Mouse (Mus musculus): ENCODE data around the gene Cdkl1. TPM values are rescaled to one million over a fixed set of nuclear protein-coding genes. Genes with fewer than 3 reads are reported as not detected.

Cdkl1 gene
- polyA plus RNA-seq, 1 experiment from 2014 or later, result 0.92 TPM

GRCm38 (mm10) chr12:69776607-69777340 lies 14.3 kb downstream of the Cdkl1 start:
- Histone ChIP-seq H3K9me3 (ENCODE audit: control insufficient read depth, low read length) (no peaks in the 10 kb centered on the region), H3K27ac (ENCODE audit: low read depth) (no peak overlapping the region), H3K4me1 (replicated peaks; ENCODE audit: control insufficient read depth, insufficient read depth, low read length) (0 out of 2 replicates have a peak, but pooled peaks cover 5% of the 10 kb centered on the region), H3K4me2 (ENCODE audit: low read length) (no peak overlapping the region), H3K27me3 (replicated peaks; ENCODE audit: control insufficient read depth, insufficient read depth, low read length) (no peaks in the 10 kb centered on the region), H3K9ac (ENCODE audit: low read length) (no peak overlapping the region), H3K36me3 (ENCODE audit: control insufficient read depth, insufficient read depth, low read length) (no peaks in the 10 kb centered on the region), H3K4me3 (ENCODE audit: low read depth, low read length) (no peak overlapping the region)
- 54% methylated on average over 11 of the region's 11 CpGs for WGBS
- no peak for ATAC-seq (replicated peaks; ENCODE audit: low FRiP score, low TSS enrichment, low read depth)
- DNase-seq (ENCODE audit: low spot score), result no peak

GRCm38 (mm10) chr12:69768841-69769240 lies 22.2 kb downstream of the Cdkl1 start:
- Histone ChIP-seq H3K4me2 (ENCODE audit: low read length) (no peak overlapping the region), H3K9me3 (ENCODE audit: control insufficient read depth, low read length) (no peaks in the 10 kb centered on the region), H3K4me3 (ENCODE audit: low read depth, low read length) (no peak overlapping the region), H3K27me3 (replicated peaks; ENCODE audit: control insufficient read depth, insufficient read depth, low read length) (no peaks in the 10 kb centered on the region), H3K9ac (ENCODE audit: low read length) (no peak overlapping the region), H3K36me3 (ENCODE audit: control insufficient read depth, insufficient read depth, low read length) (no peaks in the 10 kb centered on the region), H3K4me1 (replicated peaks; ENCODE audit: control insufficient read depth, insufficient read depth, low read length) (no peaks in the 10 kb centered on the region; the same call in 1 of the 2 replicates), H3K27ac (ENCODE audit: low read depth) (no peak overlapping the region)
- DNase-seq (ENCODE audit: low spot score), result no peak
- ATAC-seq (replicated peaks; ENCODE audit: low FRiP score, low TSS enrichment, low read depth), result no peak
- WGBS, result 72% methylated on average over 2 of the region's 2 CpGs

- WGBS, result 56% methylated on average over 9 of the region's 9 CpGs
- Histone ChIP-seq H3K27me3 (replicated peaks; ENCODE audit: control insufficient read depth, insufficient read depth, low read length) (no peaks in the 10 kb centered on the region), H3K9me3 (ENCODE audit: control insufficient read depth, low read length) (no peaks in the 10 kb centered on the region), H3K4me3 (ENCODE audit: low read depth, low read length) (no peak overlapping the region), H3K36me3 (ENCODE audit: control insufficient read depth, insufficient read depth, low read length) (no peaks in the 10 kb centered on the region), H3K9ac (ENCODE audit: low read length) (no peak overlapping the region), H3K27ac (ENCODE audit: low read depth) (no peak overlapping the region), H3K4me2 (ENCODE audit: low read length) (no peak overlapping the region), H3K4me1 (replicated peaks; ENCODE audit: control insufficient read depth, insufficient read depth, low read length) (no peaks in the 10 kb centered on the region; the same call in 1 of the 2 replicates)
- DNase-seq (ENCODE audit: low spot score), result no peak
- no peak for ATAC-seq (replicated peaks; ENCODE audit: low FRiP score, low TSS enrichment, low read depth)
These were observed 23.4 kb downstream of the Cdkl1 start for GRCm38 (mm10) chr12:69767476-69768258.

GRCm38 (mm10) chr12:69766185-69766904 lies 24.7 kb downstream of the Cdkl1 start:
- Histone ChIP-seq H3K27ac (ENCODE audit: low read depth) (no peak overlapping the region), H3K9ac (ENCODE audit: low read length) (no peak overlapping the region), H3K4me3 (ENCODE audit: low read depth, low read length) (no peak overlapping the region), H3K4me2 (ENCODE audit: low read length) (no peak overlapping the region), H3K27me3 (replicated peaks; ENCODE audit: control insufficient read depth, insufficient read depth, low read length) (no peaks in the 10 kb centered on the region), H3K36me3 (ENCODE audit: control insufficient read depth, insufficient read depth, low read length) (no peaks in the 10 kb centered on the region), H3K4me1 (replicated peaks; ENCODE audit: control insufficient read depth, insufficient read depth, low read length) (no peaks in the 10 kb centered on the region; the same call in 1 of the 2 replicates), H3K9me3 (ENCODE audit: control insufficient read depth, low read length) (no peaks in the 10 kb centered on the region)
- 68% methylated on average over 10 of the region's 10 CpGs for WGBS
- ATAC-seq (replicated peaks; ENCODE audit: low FRiP score, low TSS enrichment, low read depth) (no peak), DNase-seq (ENCODE audit: low spot score) (no peak)

- ATAC-seq (replicated peaks; ENCODE audit: low FRiP score, low TSS enrichment, low read depth) (no peak), DNase-seq (ENCODE audit: low spot score) (no peak)
- Histone ChIP-seq H3K4me3 (ENCODE audit: low read depth, low read length) (no peak overlapping the region), H3K9ac (ENCODE audit: low read length) (no peak overlapping the region), H3K27ac (ENCODE audit: low read depth) (no peak overlapping the region), H3K9me3 (ENCODE audit: control insufficient read depth, low read length) (no peaks in the 10 kb centered on the region), H3K4me1 (replicated peaks; ENCODE audit: control insufficient read depth, insufficient read depth, low read length) (no peaks in the 10 kb centered on the region; the same call in 1 of the 2 replicates), H3K4me2 (ENCODE audit: low read length) (no peak overlapping the region), H3K27me3 (replicated peaks; ENCODE audit: control insufficient read depth, insufficient read depth, low read length) (no peaks in the 10 kb centered on the region), H3K36me3 (ENCODE audit: control insufficient read depth, insufficient read depth, low read length) (no peaks in the 10 kb centered on the region)
- 60% methylated on average over 9 of the region's 9 CpGs for WGBS
These were observed 25.5 kb downstream of the Cdkl1 start for GRCm38 (mm10) chr12:69765543-69765942.

GRCm38 (mm10) chr12:69761603-69762002 lies 29.5 kb downstream of the Cdkl1 start:
- Histone ChIP-seq H3K9me3 (ENCODE audit: control insufficient read depth, low read length) (no peaks in the 10 kb centered on the region), H3K4me3 (ENCODE audit: low read depth, low read length) (no peak overlapping the region), H3K4me1 (replicated peaks; ENCODE audit: control insufficient read depth, insufficient read depth, low read length) (peaks cover 22% of the 10 kb centered on the region), H3K9ac (ENCODE audit: low read length) (no peak overlapping the region), H3K27ac (ENCODE audit: low read depth) (no peak overlapping the region), H3K36me3 (ENCODE audit: control insufficient read depth, insufficient read depth, low read length) (no peaks in the 10 kb centered on the region), H3K27me3 (replicated peaks; ENCODE audit: control insufficient read depth, insufficient read depth, low read length) (no peaks in the 10 kb centered on the region), H3K4me2 (ENCODE audit: low read length) (no peak overlapping the region)
- ATAC-seq (replicated peaks; ENCODE audit: low FRiP score, low TSS enrichment, low read depth) (no peak), DNase-seq (ENCODE audit: low spot score) (no peak)
- 71% methylated on average over 2 of the region's 2 CpGs for WGBS

- Histone ChIP-seq H3K36me3 (ENCODE audit: control insufficient read depth, insufficient read depth, low read length) (no peaks in the 10 kb centered on the region), H3K4me1 (replicated peaks; ENCODE audit: control insufficient read depth, insufficient read depth, low read length) (peaks cover 22% of the 10 kb centered on the region), H3K4me3 (ENCODE audit: low read depth, low read length) (no peak overlapping the region), H3K9ac (ENCODE audit: low read length) (no peak overlapping the region), H3K4me2 (ENCODE audit: low read length) (no peak overlapping the region), H3K9me3 (ENCODE audit: control insufficient read depth, low read length) (no peaks in the 10 kb centered on the region), H3K27ac (ENCODE audit: low read depth) (no peak overlapping the region), H3K27me3 (replicated peaks; ENCODE audit: control insufficient read depth, insufficient read depth, low read length) (no peaks in the 10 kb centered on the region)
- ATAC-seq (replicated peaks; ENCODE audit: low FRiP score, low TSS enrichment, low read depth), result no peak
- WGBS, result 83% methylated on average over 20 of the region's 20 CpGs
- no peak for DNase-seq (ENCODE audit: low spot score)
These were observed 30.2 kb downstream of the Cdkl1 start for GRCm38 (mm10) chr12:69760743-69761406.

GRCm38 (mm10) chr12:69760014-69760413 lies 31.1 kb downstream of the Cdkl1 start:
- Histone ChIP-seq H3K4me3 (ENCODE audit: low read depth, low read length) (no peak overlapping the region), H3K4me2 (ENCODE audit: low read length) (no peak overlapping the region), H3K4me1 (replicated peaks; ENCODE audit: control insufficient read depth, insufficient read depth, low read length) (peaks cover 22% of the 10 kb centered on the region), H3K36me3 (ENCODE audit: control insufficient read depth, insufficient read depth, low read length) (no peaks in the 10 kb centered on the region), H3K9ac (ENCODE audit: low read length) (no peak overlapping the region), H3K27me3 (replicated peaks; ENCODE audit: control insufficient read depth, insufficient read depth, low read length) (no peaks in the 10 kb centered on the region), H3K27ac (ENCODE audit: low read depth) (no peak overlapping the region; the same call in 1 of the 2 replicates), H3K9me3 (ENCODE audit: control insufficient read depth, low read length) (no peaks in the 10 kb centered on the region)
- no peak for DNase-seq (ENCODE audit: low spot score)
- 33% methylated on average over 6 of the region's 6 CpGs for WGBS
- ATAC-seq (replicated peaks; ENCODE audit: low FRiP score, low TSS enrichment, low read depth), result no peak

All from intestine, embryonic 14.5 days (tissue).